Mouse (Mus musculus) spleen, adult 2 months (tissue): ENCODE measurements around the gene Tmem266.

ENCODE experiments used
- CTCF ChIP-seq: fragments of 200-500 bp; IDR thresholded peaks from 2 replicates; pipeline ENCODE4 v1.5.1; 2011; ENCODE audit warnings: mild to moderate bottlenecking, inconsistent platforms; ENCODE audit not compliant: insufficient read depth, insufficient read length, insufficient replicate concordance; ENCODE audit errors: extremely low read depth
- POLR2A ChIP-seq: fragments of 200-500 bp; IDR thresholded peaks from 2 replicates; pipeline ENCODE4 v1.6.1; 2011; ENCODE audit warnings: low read depth, low read length, inconsistent platforms

DNA sequence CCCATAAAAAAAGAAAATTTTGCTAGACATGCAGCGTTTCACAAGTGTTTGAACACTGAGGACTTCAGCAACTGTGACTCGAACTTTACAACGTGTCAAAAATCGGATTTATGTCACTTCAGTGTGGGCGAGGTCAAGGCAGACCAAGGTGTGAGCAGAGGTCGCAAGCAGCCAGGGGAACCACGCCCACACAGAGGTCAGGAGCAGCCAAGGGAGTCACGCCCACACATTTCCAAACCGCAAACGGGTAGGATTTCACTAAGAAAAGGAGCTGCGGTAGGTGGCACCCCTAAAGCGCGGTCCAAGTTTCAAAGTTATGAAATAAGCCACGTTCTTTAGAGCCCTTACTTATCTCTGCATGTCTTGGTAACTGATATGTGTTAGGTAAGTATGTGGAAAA, 43.2 kb upstream of the Tmem266 start:
- TF ChIP-seq CTCF (no peak), POLR2A (no peak)
